Mouse (Mus musculus): ENCODE results near the gene Ehd1.

- no peak for TF ChIP-seq POLR2A (IDR thresholded peaks at IDR 0.05; ENCODE audit: insufficient read depth, low read length)
- no peak for TF ChIP-seq CTCF (IDR thresholded peaks at IDR 0.05; ENCODE audit: low read depth, low read length)
Measured at GRCm38 (mm10) chr19:6247526-6248300, 28.8 kb upstream of the Ehd1 start.
